Mouse (Mus musculus): ENCODE measurements around the gene Zdhhc22.

Zdhhc22 gene

DNA sequence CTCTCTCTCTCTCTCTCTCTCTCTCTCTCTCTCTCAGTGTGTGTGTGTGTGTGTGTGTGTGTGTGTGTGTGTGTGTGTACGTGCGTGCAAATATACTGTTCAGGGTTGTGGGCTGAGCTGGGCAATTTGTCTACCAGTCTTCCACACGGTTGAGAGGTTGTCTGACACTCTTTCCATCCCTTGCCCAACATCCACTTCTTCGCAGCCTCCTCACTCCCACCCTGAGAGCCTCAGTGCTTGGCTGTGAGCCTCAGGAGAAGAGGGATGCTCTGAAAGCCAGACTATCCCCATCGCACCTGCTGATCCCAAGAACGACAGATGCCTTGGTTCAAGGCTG lies 10.6 kb upstream of the Zdhhc22 start:
- POLR2A ChIA-PET = interaction anchor here in 2 of 4 experiments (0.6 to 0.7 kb wide), 3 partner anchors 77 to 113 kb away, joined by 3 to 5 read pairs (median 3); no protein-coding TSS in a partner anchor

DNA sequence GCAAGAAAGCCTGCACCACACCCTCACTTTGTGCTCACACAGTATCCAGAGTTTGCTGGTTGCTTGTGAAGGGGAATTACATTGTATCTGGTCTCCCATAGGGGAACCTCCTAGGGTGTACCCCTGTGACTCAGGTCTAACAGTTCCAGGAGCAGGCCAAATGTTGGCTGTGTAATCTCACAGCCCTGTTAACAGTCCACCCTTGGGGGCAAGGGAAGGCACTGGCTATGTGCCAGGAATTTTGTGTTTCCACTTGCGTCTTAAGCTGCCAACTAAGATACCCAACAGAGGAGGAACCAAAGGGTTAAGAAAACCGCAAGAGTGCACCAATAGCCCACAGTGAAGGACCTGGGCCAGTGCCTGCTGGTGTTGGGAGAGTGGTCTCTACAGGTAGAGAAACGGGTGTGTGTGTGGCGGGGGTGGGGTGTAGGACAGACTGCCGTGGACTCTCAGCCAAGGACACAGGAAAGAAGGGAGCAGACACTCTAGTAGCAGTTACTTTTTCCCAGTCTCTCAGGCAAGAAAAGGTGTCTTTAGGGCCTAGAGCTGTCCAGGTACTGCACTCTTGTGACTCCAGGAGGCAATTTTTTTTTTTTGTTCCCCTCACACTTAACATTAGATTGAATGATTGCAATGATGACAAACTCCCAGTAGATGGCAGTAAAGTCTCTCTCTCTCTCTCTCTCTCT lies 10.1 kb upstream of the Zdhhc22 start:
- ChIA-PET CTCF (interaction anchor here (0.5 to 3.0 kb wide), 37 partner anchors 10 to 1165 kb away, joined by 3 to 23 read pairs (median 5); partner anchors contain the start of gene Zdhhc22 (in 1 of the 4)), POLR2A (interaction anchor here (0.6 to 1.7 kb wide), 7 partner anchors 10 to 496 kb away, joined by 3 to 5 read pairs (median 3); partner anchors contain the start of genes Cipc (in 1 of the 4) and Zdhhc22 (in 1 of the 4))

More for the DNA sequence above, 10.6 kb upstream of the Zdhhc22 start:
- CTCF ChIA-PET = interaction anchor here (0.6 to 3.3 kb wide), 24 partner anchors 9 to 688 kb away, joined by 3 to 18 read pairs (median 4); no protein-coding TSS in a partner anchor

- CTCF ChIA-PET = interaction anchor here (0.6 to 3.0 kb wide), 51 partner anchors 8 to 685 kb away, joined by 3 to 23 read pairs (median 4); partner anchors contain the start of gene Zdhhc22 (in 3 of the 4)
- POLR2A ChIA-PET = interaction anchor here in 2 of 4 experiments (0.6 to 1.7 kb wide), 6 partner anchors 9 to 476 kb away, joined by 3 to 5 read pairs (median 3); partner anchors contain the start of genes Zdhhc22 (in 2 of the 2) and Cipc (in 1 of the 2)
These were observed 9.1 kb upstream of the Zdhhc22 start for GRCm38 (mm10) chr12:86999283-86999820.

GRCm38 (mm10) chr12:86998699-86999098 lies 8.5 kb upstream of the Zdhhc22 start:
- CTCF ChIA-PET = interaction anchor here (0.6 to 3.0 kb wide), 45 partner anchors 8 to 684 kb away, joined by 3 to 23 read pairs (median 4); partner anchors contain the start of gene Zdhhc22 (in 3 of the 4)

DNA sequence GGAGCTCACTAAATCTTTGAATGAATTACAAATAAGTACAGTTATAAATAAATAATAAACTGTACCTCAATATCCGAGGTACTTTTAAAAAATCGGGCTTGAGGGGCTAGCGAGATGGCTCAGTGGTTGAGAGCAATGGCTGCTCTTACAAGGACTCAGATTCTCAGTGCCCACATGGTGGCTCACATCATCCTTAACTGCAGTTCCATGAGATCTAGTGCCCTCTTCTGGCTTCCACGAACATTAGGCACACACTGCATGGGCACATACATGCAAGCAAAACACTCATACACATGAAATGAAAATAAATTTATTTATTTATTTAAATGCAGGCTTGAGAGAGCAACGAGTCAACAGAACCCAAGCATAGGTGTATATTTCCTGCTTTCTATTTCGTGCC lies 5.7 kb upstream of the Zdhhc22 start:
- POLR2A ChIA-PET = interaction anchor here in 1 of 4 experiments (1.4 kb wide), 1 partner anchor 228 kb away, joined by 4 read pairs; no protein-coding TSS in a partner anchor

More at GRCm38 (mm10) chr12:86998699-86999098, 8.5 kb upstream of the Zdhhc22 start:
- POLR2A ChIA-PET = interaction anchor here in 2 of 4 experiments (0.8 to 1.7 kb wide), 4 partner anchors 8 to 231 kb away, joined by 3 to 5 read pairs (median 4); partner anchors contain the start of genes Zdhhc22 (in 2 of the 2) and Cipc (in 1 of the 2)

DNA sequence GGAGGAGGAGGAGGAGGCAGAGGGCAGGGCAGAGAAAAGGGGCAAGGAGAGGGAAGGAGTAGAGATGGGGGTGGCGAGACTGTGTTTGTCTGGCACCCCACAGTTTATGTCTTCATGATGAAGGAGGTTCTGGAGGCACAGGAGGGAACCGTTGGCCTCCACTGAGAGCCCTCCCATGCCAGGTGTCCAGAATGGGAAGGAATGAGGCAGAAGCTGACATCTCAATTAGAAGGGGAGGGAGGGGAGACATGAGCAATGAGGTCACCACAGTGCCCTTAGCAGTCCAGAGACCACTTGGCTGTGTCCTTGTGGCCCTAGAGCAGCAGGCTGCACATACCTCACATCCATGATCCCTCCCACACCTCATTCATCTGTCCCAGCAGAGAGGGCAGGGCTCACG lies 4.5 kb upstream of the Zdhhc22 start:
- CTCF ChIA-PET = interaction anchor here (0.6 to 1.7 kb wide), 13 partner anchors 11 to 381 kb away, joined by 3 to 16 read pairs (median 4); no protein-coding TSS in a partner anchor
- POLR2A ChIA-PET = interaction anchor here in 1 of 4 experiments (1.0 kb wide), 1 partner anchor 223 kb away, joined by 3 read pairs; no protein-coding TSS in a partner anchor

More for the DNA sequence above, 5.7 kb upstream of the Zdhhc22 start:
- CTCF ChIA-PET = interaction anchor here in 3 of 4 experiments (0.5 to 2.0 kb wide), 7 partner anchors 16 to 347 kb away, joined by 3 to 11 read pairs (median 5); partner anchors contain the start of gene Gstz1 (in 1 of the 3)

GRCm38 (mm10) chr12:86994166-86994565 lies 3.9 kb upstream of the Zdhhc22 start:
- ChIA-PET POLR2A (interaction anchor here in 1 of 4 experiments (1.0 kb wide), 1 partner anchor 223 kb away, joined by 3 read pairs; no protein-coding TSS in a partner anchor), CTCF (interaction anchor here (0.6 to 1.5 kb wide), 13 partner anchors 10 to 380 kb away, joined by 3 to 16 read pairs (median 4); no protein-coding TSS in a partner anchor)

DNA sequence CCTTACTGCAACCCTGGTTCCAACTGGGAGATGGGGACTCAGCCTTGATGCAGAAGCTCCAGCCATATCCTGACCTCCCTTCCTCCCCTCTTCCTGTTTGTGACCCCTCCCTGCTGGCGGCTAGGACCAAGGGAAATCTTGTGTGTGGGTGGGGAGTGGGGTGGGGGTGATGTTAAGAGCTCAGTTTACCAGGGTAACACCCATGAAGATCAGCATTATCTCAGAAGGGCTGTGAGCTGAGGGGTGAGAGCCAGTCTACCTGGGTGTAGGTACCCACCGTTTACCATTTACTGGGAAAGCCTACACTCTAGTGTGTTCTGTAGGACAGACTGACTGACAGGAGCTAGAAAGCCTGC lies 503 bp upstream of the Zdhhc22 start:
- ChIA-PET CTCF (interaction anchor here (0.6 to 2.9 kb wide), 15 partner anchors 8 to 421 kb away, joined by 3 to 13 read pairs (median 4); no protein-coding TSS in a partner anchor), POLR2A (interaction anchor here in 3 of 4 experiments (0.6 to 1.5 kb wide), 9 partner anchors 8 to 603 kb away, joined by 3 to 6 read pairs (median 3); no protein-coding TSS in a partner anchor)

DNA sequence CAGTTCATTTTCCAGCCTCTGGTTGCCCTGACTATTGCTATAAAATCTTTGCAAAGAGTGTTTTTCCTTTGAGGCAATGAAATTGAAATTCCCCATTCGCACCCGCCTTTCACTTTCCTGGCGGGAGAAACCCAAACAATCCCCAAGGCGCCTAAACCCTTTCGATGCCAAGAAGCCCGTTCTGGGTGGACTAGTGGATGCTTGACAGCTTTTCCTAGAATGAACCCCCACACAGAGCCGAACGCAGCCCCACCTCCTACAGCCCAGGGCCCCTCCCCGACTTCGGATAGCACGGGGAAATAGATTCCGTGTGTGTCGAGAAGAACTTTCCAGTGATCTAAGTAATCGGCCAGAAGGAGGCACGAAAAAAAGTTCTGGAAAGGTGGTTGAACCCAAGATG lies 852 bp downstream of the Zdhhc22 start:
- ChIA-PET CTCF (interaction anchor here in 3 of 4 experiments (0.5 to 2.9 kb wide), 7 partner anchors 8 to 101 kb away, joined by 3 to 13 read pairs (median 4); no protein-coding TSS in a partner anchor), POLR2A (interaction anchor here in 2 of 4 experiments (1.0 to 1.5 kb wide), 3 partner anchors 9 to 42 kb away, joined by 3 to 5 read pairs (median 3); no protein-coding TSS in a partner anchor)

GRCm38 (mm10) chr12:86988227-86988626 lies 2.0 kb downstream of the Zdhhc22 start:
- ChIA-PET POLR2A (no interaction called here), CTCF (interaction anchor here in 1 of 4 experiments (1.2 kb wide), 1 partner anchor 10 kb away, joined by 8 read pairs; no protein-coding TSS in a partner anchor)

DNA sequence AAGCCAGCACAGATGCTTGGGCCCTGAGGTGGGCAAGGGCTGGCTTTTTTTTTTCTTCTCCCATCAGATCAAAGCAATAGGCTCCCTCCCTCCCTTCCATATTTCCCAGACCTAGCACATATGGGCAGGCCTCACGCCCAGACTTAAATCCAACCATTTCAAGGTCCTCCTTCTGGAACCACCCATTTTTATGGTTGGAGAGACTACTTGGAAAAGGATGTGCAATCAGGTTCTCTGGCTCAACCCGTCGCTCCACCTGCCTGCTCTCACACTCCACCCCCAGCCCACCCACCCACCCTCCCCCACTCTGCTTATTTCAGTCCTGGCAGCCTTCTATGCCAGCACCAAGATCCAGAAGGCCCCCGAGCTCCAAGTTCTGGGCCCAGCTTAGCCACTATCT lies 3.7 kb downstream of the Zdhhc22 start:
- POLR2A ChIA-PET = no interaction called here

GRCm38 (mm10) chr12:86984194-86984555 lies 6.1 kb downstream of the Zdhhc22 start:
- POLR2A ChIA-PET = interaction anchor here in 3 of 4 experiments (0.9 to 3.1 kb wide), 15 partner anchors 10 to 852 kb away, joined by 3 to 12 read pairs (median 4); partner anchors contain the start of genes Gstz1 (in 1 of the 3) and Pomt2 (in 1 of the 3)
- CTCF ChIA-PET = interaction anchor here (0.6 to 2.5 kb wide), 14 partner anchors 9 to 409 kb away, joined by 3 to 17 read pairs (median 6); no protein-coding TSS in a partner anchor

More for the DNA sequence above, 3.7 kb downstream of the Zdhhc22 start:
- CTCF ChIA-PET = interaction anchor here in 1 of 4 experiments (1.4 kb wide), 1 partner anchor 66 kb away, joined by 4 read pairs; no protein-coding TSS in a partner anchor

- POLR2A ChIA-PET = interaction anchor here in 3 of 4 experiments (0.7 to 3.1 kb wide), 20 partner anchors 9 to 852 kb away, joined by 3 to 12 read pairs (median 4); partner anchors contain the start of genes Gstz1 (in 1 of the 3) and Pomt2 (in 1 of the 3)
- CTCF ChIA-PET = interaction anchor here (0.5 to 2.5 kb wide), 24 partner anchors 9 to 334 kb away, joined by 3 to 17 read pairs (median 5); no protein-coding TSS in a partner anchor
These were observed 6.6 kb downstream of the Zdhhc22 start for GRCm38 (mm10) chr12:86983470-86984193.

- POLR2A ChIA-PET = interaction anchor here in 1 of 4 experiments (0.6 kb wide), 1 partner anchor 10 kb away, joined by 3 read pairs; no protein-coding TSS in a partner anchor
- CTCF ChIA-PET = interaction anchor here (0.6 to 1.7 kb wide), 14 partner anchors 9 to 417 kb away, joined by 3 to 9 read pairs (median 4); partner anchors contain the start of gene Zdhhc22 (in 2 of the 4)
These were observed 9.1 kb downstream of the Zdhhc22 start for GRCm38 (mm10) chr12:86981180-86981579.

DNA sequence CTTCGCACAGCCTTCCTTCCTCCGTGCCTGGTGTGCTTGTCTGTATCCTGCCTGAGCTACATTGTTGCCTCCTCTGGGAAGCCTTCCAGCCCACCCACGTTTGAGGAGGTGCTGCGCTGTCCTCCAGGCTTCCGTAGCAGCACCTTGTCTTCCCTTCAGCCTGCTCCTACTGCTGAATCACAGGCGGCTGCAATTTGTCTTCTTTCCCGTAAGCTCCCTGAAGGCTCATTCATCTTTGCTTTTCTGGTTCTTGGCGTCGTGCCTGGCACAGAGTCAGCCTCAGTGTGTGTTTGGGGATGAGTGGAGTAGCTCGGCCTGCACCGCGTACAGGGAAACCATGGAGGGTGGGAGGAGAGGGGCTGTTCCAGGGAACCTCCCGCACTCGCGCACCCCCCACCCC lies 12.4 kb downstream of the Zdhhc22 start:
- CTCF ChIA-PET = interaction anchor here (0.6 to 6.1 kb wide), 15 partner anchors 9 to 752 kb away, joined by 3 to 94 read pairs (median 3); partner anchors contain the start of gene Zdhhc22 (in 1 of the 4)
- POLR2A ChIA-PET = interaction anchor here in 3 of 4 experiments (1.1 to 2.5 kb wide), 8 partner anchors 9 to 210 kb away, joined by 3 to 6 read pairs (median 4); partner anchors contain the start of gene Zdhhc22 (in 1 of the 3)

- CTCF ChIA-PET = interaction anchor here (0.6 to 6.1 kb wide), 35 partner anchors 10 to 1939 kb away, joined by 3 to 94 read pairs (median 4); partner anchors contain the start of gene Cipc (in 1 of the 4)
- POLR2A ChIA-PET = interaction anchor here in 3 of 4 experiments (0.6 to 2.5 kb wide), 14 partner anchors 8 to 219 kb away, joined by 3 to 7 read pairs (median 4); partner anchors contain the start of gene Zdhhc22 (in 1 of the 3)
These were observed 13.6 kb downstream of the Zdhhc22 start for GRCm38 (mm10) chr12:86976511-86977168.
